In the genomic region with DNA sequence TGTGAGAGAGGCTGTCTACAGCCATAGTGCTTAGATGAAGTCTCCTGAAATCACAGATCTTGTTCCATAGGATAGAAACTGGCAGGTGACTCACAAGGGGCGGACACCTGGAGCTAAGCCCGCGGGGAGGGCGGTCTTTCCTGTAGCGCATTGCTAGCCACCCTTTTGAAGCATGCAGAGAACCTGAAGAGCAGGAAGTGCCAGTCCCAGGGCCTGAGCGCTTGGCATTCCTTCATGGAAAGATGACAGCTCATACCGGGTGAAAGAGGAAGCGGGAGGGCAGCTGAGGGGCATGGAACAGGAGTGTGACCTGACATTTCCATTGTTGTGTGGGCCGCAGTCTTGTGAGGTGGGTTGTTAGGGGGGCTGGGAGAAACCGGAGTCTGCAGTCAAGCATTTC, we compare ENCODE assay signal across 9 mouse cellular contexts. TPM values are rescaled to one million over a fixed set of nuclear protein-coding genes. Genes with fewer than 3 reads are reported as not detected.
DNase-seq lines count a peak whose midpoint lies in the region; TF ChIP-seq lines count a peak whose summit lies in the region.
"Had no signal": no experiment of that assay in that cellular context is flagged by ENCODE, and none has a peak within 500 bp of the region (broad histone marks: within the 10 kb centered on the region; RNA-seq: fewer than 3 reads in every experiment).

No protein-coding gene starts in this region.

- peak; percentile 38 for DNase-seq in gastrocnemius, adult 2 months
- no peak for DNase-seq in gastrocnemius, postnatal 25 days
- peak; percentile 58 for DNase-seq in induced T-regulatory cell, adult 2 months (ENCODE audit: low read depth)
- peak; percentile 75 for DNase-seq in lung, adult 2 months
- DNase-seq in left cerebral cortex, adult 11 months (ENCODE audit: low spot score) = no peak
- DNase-seq in left cerebral cortex, adult 2 months (ENCODE audit: extremely low spot score in 1 of 2, low spot score in 2 of 2) = no peak
- no peak for DNase-seq in right cerebral cortex, adult 2 months (ENCODE audit: low spot score in 2 of 2)
- no peak for DNase-seq in cerebellum, postnatal 25 days

- H3K4me1 ChIP-seq in lung, adult 2 months (ENCODE audit: control insufficient read depth, insufficient read depth, low read length) = peaks cover 29% of the 10 kb centered on the region

- intact Hi-C loops in gastrocnemius, adult 2 months (cut with DNase I) = no loop called here
- intact Hi-C loops in left cerebral cortex, adult 2 months (cut with DNase I) = no loop called here

- no peak for TF ChIP-seq CTCF in gastrocnemius, adult 2 months (IDR thresholded peaks at IDR 0.05)
- TF ChIP-seq CTCF in lung, adult 2 months (IDR thresholded peaks at IDR 0.05; ENCODE audit: insufficient read depth, low read length) = no peak
- TF ChIP-seq CTCF in left cerebral cortex, adult 2 months (IDR thresholded peaks at IDR 0.05) = no peak

- H3K4me3 ChIP-seq in gastrocnemius, adult 2 months = no peak overlapping the region
- peak overlapping the region; percentile 21 for H3K4me3 ChIP-seq in lung, adult 2 months (replicated peaks; ENCODE audit: extremely low read depth, low read depth, low read length)
- no peak overlapping the region for H3K4me3 ChIP-seq in left cerebral cortex, adult 2 months
- H3K4me3 ChIP-seq: erythroblast, embryonic 14.5 days had no signal

- peak overlapping the region; percentile 63 for H3K27ac ChIP-seq in gastrocnemius, adult 2 months
- H3K27ac ChIP-seq in left cerebral cortex, adult 2 months = no peak overlapping the region

- TF ChIP-seq POLR2A in lung, adult 2 months (IDR thresholded peaks at IDR 0.05; ENCODE audit: borderline replicate concordance, extremely low read depth, low read depth, low read length) = no peak

- WGBS in lung, adult 2 months = 21% methylated on average over 10 of the region's 10 CpGs

RNA-seq across cellular contexts. Expression of a gene that starts 33.1 kb away (rescaled TPM):
- total RNA-seq in gastrocnemius, adult 2 months (2021) = 1 to 10 TPM; 5.5 to 7.6 TPM
- 1 to 10 TPM; 5.0 to 6.9 TPM for total RNA-seq in gastrocnemius, postnatal 25 days (2021)
- 39.2 and 41.8 TPM in 2 replicates for polyA plus RNA-seq in lung, adult 2 months (2012; rRNA removed)
- total RNA-seq in left cerebral cortex, adult 2 months (2021) = 1 to 10 TPM; 4.1 to 5.7 TPM

Comparison
In these comparisons a context has a peak if more than half of its experiments do, and no peak if none do; other contexts are left out.
1. DNase-seq: peak in gastrocnemius, adult 2 months (single experiment), induced T-regulatory cell, adult 2 months (single experiment) and lung, adult 2 months (single experiment); none in gastrocnemius, postnatal 25 days (single experiment), left cerebral cortex, adult 11 months (single experiment), left cerebral cortex, adult 2 months (0 of 2), right cerebral cortex, adult 2 months (0 of 2) and cerebellum, postnatal 25 days (0 of 2).